Mouse (Mus musculus) left cerebral cortex, postnatal 4 days (tissue): ENCODE data around the gene Olfr213. TPM values are rescaled to one million over a fixed set of nuclear protein-coding genes. Genes with fewer than 3 reads are reported as not detected.
A peak's percentile ranks its signal among the peaks of the same experiment; 100 is the strongest.
"Not testable (repeated sequence)": the region's sequence is repeated elsewhere in the genome, so short reads cannot be mapped to it uniquely, and the experiment has no call there.

Experiments used
- DNase-seq: peaks from one replicate; pipeline ENCODE4 v3.0.0-alpha.2; 2022
- intact Hi-C: fragments of 180-260 bp; cut with DNase I; formaldehyde crosslinking; loops from one replicate; pipeline ENCODE4 v1.15.1; 2025
- total RNA-seq, 2 experiments: library from RNA; stranded (reverse); gene quantifications; 2 replicates each; pipeline ENCODE4 v1.2.3; 2021

The Olfr213 gene
- not detected for total RNA-seq

DNA sequence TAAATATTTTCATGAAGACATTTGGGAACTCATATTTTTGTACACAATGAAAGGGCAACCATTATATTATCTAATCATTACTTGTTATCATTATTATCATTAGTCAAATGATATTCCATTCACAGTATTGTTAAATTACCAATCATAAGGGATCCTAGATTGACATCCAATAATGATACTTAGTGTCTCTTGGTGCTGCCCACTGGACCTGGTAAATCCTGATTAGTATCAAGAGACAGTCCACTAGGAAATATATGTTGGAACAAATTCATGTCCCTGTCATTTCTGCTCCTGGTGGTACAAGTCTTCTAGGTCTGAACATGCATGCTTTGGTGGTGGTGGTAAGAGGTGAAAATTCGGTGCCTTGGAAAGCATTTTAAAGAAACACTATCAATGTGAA, at the start of gene Olfr213:
Gene Olfr213 (plus strand): TSS at position 301 of the 400 bp plus-strand sequence.
- intact Hi-C loops: no loop called here

DNA sequence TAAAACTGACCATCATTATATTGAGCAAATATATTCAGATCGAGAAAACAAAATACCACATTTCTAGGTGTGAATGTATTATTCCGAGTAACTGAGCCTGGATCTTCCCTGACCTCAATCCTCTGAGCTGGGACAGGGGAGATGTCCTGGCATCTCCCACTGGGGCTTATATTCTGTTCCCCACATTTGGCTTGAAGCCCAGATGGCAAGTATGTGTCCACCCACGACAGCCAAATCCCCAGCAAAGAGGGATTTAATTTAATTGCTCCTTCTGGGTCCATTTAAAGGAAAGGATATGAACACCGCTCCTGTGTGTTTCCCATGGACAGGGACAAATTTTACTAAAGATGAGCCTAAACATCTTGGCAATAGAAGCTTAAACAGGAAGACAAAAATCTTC, 49.5 kb upstream of the Olfr213 start, which contains the start of gene Olfr211:
Gene Olfr211 (plus strand): TSS at position 301 of the 400 bp plus-strand sequence.
- intact Hi-C loops: no loop called here

More for the DNA sequence above, at the start of gene Olfr213:
- no peak for DNase-seq

DNA sequence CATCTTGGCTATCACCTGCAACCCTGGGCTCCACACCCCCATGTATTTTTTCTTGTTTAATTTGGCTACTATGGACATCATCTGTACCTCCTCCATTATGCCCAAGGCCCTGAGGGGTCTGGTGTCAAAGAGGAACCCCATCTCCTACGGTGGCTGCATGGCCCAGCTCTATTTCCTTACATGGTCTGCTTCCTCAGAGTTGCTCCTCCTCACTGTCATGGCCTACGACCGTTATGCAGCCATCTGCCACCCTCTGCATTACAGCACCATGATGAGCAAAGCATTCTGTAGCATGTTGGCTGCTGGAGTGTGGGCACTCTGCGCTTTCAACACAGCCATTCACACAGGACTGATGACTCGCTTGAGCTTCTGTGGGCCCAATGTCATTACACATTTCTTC, 44.5 kb upstream of the Olfr213 start:
- intact Hi-C loops: no loop called here
- no peak for DNase-seq

More for the DNA sequence above, 49.5 kb upstream of the Olfr213 start, which contains the start of gene Olfr211:
- peak; percentile 21 for DNase-seq

DNA sequence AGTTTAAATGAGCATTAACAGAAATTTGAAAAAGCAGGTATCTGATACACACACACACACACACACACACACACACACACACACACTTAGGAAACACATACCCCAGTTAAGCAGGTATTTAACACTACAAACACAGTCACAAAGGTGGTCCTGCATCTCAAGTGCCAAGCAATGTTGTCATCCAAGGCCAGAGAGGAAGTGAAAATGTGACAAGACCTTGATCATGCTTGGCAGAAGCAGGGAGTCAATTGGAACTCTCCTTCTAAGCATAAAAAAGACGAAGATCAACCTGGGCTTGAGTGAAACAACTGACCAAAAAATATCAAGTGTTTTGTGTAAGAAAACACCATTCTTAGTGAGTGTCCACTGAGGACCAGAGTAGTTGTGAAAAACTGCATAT, 42.3 kb upstream of the Olfr213 start:
- intact Hi-C loops: no loop called here
- no peak for DNase-seq

DNA sequence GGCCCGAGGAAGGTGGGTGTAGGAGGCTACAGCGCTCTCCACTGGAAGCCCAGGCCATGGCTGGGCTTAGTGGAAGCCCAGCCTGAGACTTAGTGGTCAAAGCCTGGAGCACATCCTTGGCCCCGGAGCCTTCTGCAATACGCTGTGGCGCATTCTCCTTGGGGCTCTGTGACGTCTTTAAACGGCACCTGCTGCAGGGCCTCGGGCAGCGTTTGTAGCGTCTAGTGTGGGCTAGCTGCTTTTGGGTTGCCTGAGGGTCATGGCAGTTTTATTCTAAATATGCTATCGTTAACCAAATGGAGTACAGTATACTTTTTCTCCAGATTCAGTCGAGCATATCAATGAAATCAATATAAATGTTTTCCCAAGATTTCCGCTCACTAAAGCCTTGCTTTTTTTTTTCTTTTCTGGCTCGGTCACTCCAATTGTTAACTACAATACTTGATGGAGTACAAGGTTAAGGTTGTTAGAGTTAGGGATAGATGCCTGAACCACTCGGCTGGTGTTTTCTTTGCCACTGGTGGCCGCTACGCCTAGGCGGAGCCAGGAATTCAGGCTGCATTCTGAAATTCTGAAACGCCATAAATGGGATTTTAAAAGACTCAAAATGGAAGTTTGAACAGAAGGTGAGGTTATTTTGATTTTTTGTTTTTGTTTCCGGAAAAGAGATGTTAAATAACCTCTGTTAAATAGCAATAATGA, 31.8 kb upstream of the Olfr213 start, which contains the start of gene Olfr212:
Gene Olfr212 (plus strand): TSS at position 215 of the 702 bp plus-strand sequence.
- DNase-seq, intact Hi-C loops: not testable (repeated sequence)

DNA sequence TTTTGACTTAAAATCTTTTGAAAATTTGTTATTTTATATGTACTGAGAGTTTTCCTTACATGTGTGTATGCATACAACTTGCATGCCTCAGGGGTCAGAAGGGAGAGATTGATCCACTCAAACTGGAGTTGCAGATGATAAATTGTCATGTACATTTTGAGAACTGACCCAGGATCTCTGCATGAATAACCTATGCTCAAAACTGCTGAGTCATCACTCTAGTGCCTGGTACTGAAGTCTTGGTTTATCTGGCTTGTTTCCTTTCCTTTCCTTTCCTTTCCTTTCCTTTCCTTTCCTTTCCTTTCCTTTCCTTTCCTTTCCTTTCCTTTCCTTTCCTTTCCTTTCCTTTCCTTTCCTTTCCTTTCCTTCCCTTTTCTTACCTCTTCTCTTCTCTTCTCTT, 23.4 kb upstream of the Olfr213 start:
- intact Hi-C loops: no loop called here
- no peak for DNase-seq

DNA sequence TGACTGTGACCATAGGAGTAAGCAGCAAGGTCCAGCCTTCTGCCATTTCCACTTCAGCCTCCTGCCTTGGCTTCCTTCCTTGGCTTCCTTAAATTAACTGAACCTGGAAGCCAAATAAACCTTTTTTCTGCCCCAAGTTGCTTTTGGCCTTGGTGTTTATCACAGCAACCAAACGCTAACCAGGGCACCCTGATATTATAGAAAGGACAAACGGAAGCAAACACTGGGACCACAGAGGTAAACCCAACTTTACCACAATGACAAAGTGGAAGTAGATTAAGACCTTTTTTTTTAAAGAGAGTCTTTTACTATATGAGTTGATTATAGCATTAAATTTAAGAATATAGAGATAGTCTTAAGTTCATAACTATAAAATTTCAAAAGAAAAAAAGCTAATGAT, 4.2 kb downstream of the Olfr213 start:
- intact Hi-C loops: no loop called here
- DNase-seq: no peak

DNA sequence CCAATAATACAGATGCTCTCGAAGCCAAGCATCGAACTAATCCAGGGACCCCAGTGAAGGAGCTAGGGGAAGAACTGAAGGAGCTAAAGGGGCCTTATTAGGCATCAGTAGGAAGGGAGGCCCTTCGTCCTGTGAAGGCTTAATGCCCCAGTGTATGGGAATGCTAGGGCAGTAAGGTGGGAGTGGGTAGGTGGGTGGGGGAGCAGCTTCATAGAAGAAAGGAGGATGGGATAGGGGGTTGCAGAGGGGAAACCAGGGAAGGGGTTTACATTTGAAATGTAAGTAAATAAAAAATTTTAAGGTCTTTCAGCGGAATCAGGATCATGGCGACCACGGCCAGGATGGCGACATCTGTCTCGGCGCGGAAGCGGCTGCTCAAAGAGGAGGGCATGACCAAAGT, 12.6 kb downstream of the Olfr213 start, which contains the start of gene Gm5580:
Gene Gm5580 (plus strand): TSS at position 301 of the 400 bp plus-strand sequence.
- intact Hi-C loops, DNase-seq: not testable (repeated sequence)

DNA sequence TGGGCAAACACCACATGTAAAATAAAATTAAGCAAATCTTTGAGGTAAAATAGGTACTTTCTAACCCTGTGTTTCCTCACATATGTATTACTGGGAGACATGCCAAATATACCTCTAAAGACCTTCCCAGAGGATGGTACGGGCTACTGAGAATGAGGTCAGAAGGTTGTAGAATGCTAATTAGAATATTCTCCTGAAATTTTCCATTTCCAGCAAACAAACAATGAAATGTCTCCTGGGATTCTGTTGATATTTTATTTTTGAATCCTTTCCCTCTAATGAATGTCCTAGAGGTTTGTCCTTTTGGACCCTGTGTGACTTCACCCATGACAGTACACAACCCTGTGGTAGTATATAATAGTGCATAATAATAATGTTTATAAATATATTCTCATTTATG, 15.7 kb downstream of the Olfr213 start, which contains the start of gene Olfr214:
Gene Olfr214 (plus strand): TSS at position 301 of the 400 bp plus-strand sequence.
- intact Hi-C loops: no loop called here
- no peak for DNase-seq

DNA sequence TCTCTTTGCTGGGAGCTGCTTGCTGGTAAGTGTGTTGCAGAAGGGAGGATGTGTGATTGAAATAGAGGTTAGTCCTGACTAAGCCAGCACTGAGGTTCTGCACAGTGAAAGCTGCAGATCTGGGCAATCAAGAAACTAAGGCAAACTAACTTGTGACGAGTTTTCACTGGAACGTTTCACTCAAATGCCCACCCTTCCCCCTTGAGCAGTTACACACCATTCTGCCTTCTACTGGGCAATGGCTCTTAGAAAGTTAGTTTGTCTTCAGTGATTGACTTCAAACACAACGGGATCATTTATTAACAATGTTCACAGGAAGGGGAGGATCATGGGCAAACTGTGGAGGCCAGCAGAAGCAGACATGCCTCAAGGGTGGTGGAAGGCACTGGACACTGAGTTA, 16.7 kb downstream of the Olfr213 start:
- no peak for DNase-seq
- intact Hi-C loops: no loop called here

DNA sequence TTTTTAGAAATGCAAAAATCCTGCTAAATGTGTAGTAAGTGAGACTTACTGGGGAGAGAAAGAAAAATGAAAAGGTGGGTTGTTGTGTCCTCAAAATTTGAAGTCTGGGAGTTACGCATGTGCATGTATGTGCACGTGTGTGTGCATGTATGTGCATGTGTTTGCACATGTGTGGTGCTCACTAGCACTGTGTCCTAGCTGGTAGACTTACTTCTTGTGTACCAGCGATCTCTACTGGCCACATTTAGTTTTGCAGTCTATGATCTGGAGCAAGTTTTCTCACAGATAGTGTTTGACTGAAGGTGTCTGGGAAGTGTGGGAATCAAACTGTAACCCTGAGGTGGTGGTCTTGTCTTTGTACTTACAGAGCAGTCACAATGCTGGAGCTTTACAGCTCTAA, 31.6 kb downstream of the Olfr213 start:
- peak; percentile 21 for DNase-seq
- intact Hi-C loops: no loop called here

DNA sequence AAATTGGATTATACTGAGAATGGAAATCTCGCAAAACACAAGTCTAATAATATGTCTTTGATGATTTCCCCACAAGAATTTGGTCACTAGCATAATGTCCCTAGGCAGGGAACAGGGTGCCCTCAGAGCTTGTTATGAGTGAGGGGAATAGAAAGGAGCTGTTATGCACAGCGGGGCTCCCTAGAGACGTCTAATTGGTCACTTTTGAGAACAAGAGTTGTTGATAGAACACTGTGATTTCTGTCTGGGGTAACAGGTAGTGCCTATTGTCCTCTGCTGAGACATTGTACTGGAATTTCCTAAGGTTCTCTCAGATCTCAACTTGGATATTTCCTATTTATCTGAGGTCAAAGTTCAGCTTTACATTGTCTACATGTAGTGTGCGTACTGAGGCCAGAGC, 45.8 kb downstream of the Olfr213 start, which contains the start of gene Olfr215:
Gene Olfr215 (minus strand): TSS at position 101 of the 400 bp plus-strand sequence.
- no peak for DNase-seq
- intact Hi-C loops: no loop called here

Other genes with a start within 250 kb of the Olfr213 start
- gene March8, start 200.4 kb upstream of the Olfr213 start, total RNA-seq: 100 to 1,000 TPM in 1 of 2 experiments, 10 to 100 TPM in 1; 98.6 to 103 TPM
- 1 to 10 TPM; 1.3 to 1.4 TPM for gene Alox5, start 77.3 kb upstream of the Olfr213 start, total RNA-seq
- gene Olfr211, start 49.4 kb upstream of the Olfr213 start, total RNA-seq: not detected
- under 1 TPM; 0.14 to 0.20 TPM for gene Olfr212, start 31.9 kb upstream of the Olfr213 start, total RNA-seq
- gene Gm5580, start 12.7 kb downstream of the Olfr213 start, total RNA-seq: 1 to 10 TPM; 2.5 to 3.9 TPM
- not detected for gene Olfr214, start 15.8 kb downstream of the Olfr213 start, total RNA-seq
- gene Olfr215, start 45.7 kb downstream of the Olfr213 start, total RNA-seq: not detected
- gene Zfp422, start 90.5 kb downstream of the Olfr213 start, total RNA-seq: 10 to 100 TPM; 42.0 to 49.9 TPM
- gene Depp1, start 112.2 kb downstream of the Olfr213 start, total RNA-seq: 1 to 10 TPM in 1 of 2 experiments, under 1 TPM in 1; 0.54 to 2.7 TPM
- 1 to 10 TPM; 2.9 to 3.4 TPM for gene Rassf4, start 135.5 kb downstream of the Olfr213 start, total RNA-seq
- gene Tmem72, start 178.5 kb downstream of the Olfr213 start, total RNA-seq: under 1 TPM; 0.12 to 0.22 TPM